Mouse (Mus musculus): ENCODE measurements around the gene Slc25a31.

GRCm38 (mm10) chr3:40704816-40705430 is 3.7 kb upstream of the Slc25a31 start:
- TF ChIP-seq EP300 (optimal IDR thresholded peaks at IDR 0.05) (no peak), CTCF (IDR thresholded peaks at IDR 0.05; ENCODE audit: low read depth) (no peak)
